Mouse (Mus musculus) CH12.LX (cell line): ENCODE data around the gene Efemp2.

Experiments
- CTCF ChIP-seq, 2 experiments: IDR thresholded peaks in 1 of 2; conservative IDR thresholded peaks in 1 of 2; 2 replicates each; pipeline ENCODE4 v1.5.1; 2011 to 2012; ENCODE audit warnings: low read depth in 2 of 2, low read length in 2 of 2, improper control_type of control experiment in 1 of 2, inconsistent platforms in 1 of 2, mild to moderate bottlenecking in 1 of 2, moderate library complexity in 1 of 2
- EP300 ChIP-seq: IDR thresholded peaks from 2 replicates; pipeline ENCODE4 v1.6.1; 2011; ENCODE audit warnings: low read length, improper control_type of control experiment
- NRF1 ChIP-seq: IDR thresholded peaks from 2 replicates; pipeline ENCODE4 v1.6.1; 2014; ENCODE audit warnings: low read depth, mild to moderate bottlenecking, inconsistent platforms, low read length, improper control_type of control experiment, moderate library complexity
- POLR2A ChIP-seq: IDR thresholded peaks from 2 replicates; pipeline ENCODE4 v1.6.1; 2011; ENCODE audit warnings: low read depth, mild to moderate bottlenecking, improper control_type of control experiment, low read length
- SMC3 ChIP-seq: IDR thresholded peaks from 2 replicates; pipeline ENCODE4 v1.6.1; 2011; ENCODE audit warnings: low read depth, low read length, improper control_type of control experiment

DNA sequence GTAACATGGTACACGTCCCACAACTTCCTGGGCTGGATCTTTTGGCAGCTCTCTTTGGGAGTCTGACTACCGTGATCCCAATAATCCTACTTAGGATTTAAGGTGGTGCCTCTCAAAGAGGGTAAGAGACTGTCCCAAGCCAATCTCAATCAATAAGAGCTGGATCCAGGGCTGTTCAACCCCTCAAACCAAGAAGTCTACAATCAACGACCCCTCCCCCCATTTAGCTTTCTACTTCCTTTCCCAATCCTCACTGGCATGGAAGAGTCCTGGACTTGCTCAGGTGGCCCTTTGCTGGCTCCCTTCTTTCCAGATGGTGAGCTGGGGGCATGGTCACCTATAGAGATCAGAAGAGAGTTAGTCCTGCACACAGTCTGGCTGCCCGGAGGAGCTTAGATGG, 13.0 kb downstream of the Efemp2 start:
- TF ChIP-seq CTCF (conservative IDR thresholded peaks at IDR 0.05 in 1 of 2, IDR thresholded peaks at IDR 0.05 in 1 of 2; ENCODE audit: low read depth in 2 of 2, low read length in 2 of 2), result no peak
- TF ChIP-seq POLR2A, result no peak
- TF ChIP-seq EP300, result no peak
- no peak for TF ChIP-seq NRF1
- TF ChIP-seq SMC3, result no peak
